Mouse (Mus musculus) embryonic facial prominence, embryonic 14.5 days (tissue): ENCODE results near the gene Rcc2. TPM values are rescaled to one million over a fixed set of nuclear protein-coding genes. Genes with fewer than 3 reads are reported as not detected.

Experiments used
- ATAC-seq: fragments of 200-750 bp; cut with Nextera tagmentation; 2 replicates; pipeline ENCODE4 v1.8.0; 2017; ENCODE audit warnings: low read depth, moderate number of reproducible peaks, moderate TSS enrichment
- DNase-seq: peaks from one replicate; pipeline ENCODE4 v3.0.0-alpha.2; 2015; ENCODE audit warnings: low spot score
- H3K27ac ChIP-seq: fragments of 300-500 bp; sonication (generic); replicated peaks from 2 replicates; pipeline ENCODE4 v1.5.1; 2014; ENCODE audit warnings: low read depth, mild to moderate bottlenecking, low read length, moderate library complexity
- H3K27me3 ChIP-seq: fragments of 300-500 bp; sonication (generic); replicated peaks from 2 replicates; pipeline ENCODE4 v1.6.1; 2014; ENCODE audit warnings: low read length; ENCODE audit not compliant: control insufficient read depth, insufficient read depth
- H3K36me3 ChIP-seq: fragments of 300-500 bp; sonication (generic); 2 replicates; pipeline ENCODE4 v1.6.1; 2014; ENCODE audit warnings: low read length, mixed read lengths; ENCODE audit not compliant: control insufficient read depth, insufficient read depth
- H3K4me1 ChIP-seq: fragments of 300-500 bp; sonication (generic); 2 replicates; pipeline ENCODE4 v1.6.1; 2014; ENCODE audit warnings: antibody characterized with exemption, low read length; ENCODE audit not compliant: control insufficient read depth, insufficient read depth
- H3K4me2 ChIP-seq: fragments of 300-500 bp; sonication (generic); 2 replicates; pipeline ENCODE4 v1.6.1; 2014; ENCODE audit warnings: low read depth, mild to moderate bottlenecking, low read length, moderate library complexity, mixed read lengths
- H3K4me3 ChIP-seq: fragments of 300-500 bp; sonication (generic); 2 replicates; pipeline ENCODE4 v1.5.1; 2014; ENCODE audit warnings: low read depth, mild to moderate bottlenecking, low read length
- H3K9ac ChIP-seq: fragments of 300-500 bp; sonication (generic); 2 replicates; pipeline ENCODE4 v1.6.1; 2014; ENCODE audit warnings: low read depth, mild to moderate bottlenecking, low read length, moderate library complexity, mixed read lengths
- H3K9me3 ChIP-seq: fragments of 300-500 bp; sonication (generic); 2 replicates; pipeline ENCODE4 v1.6.1; 2016; ENCODE audit warnings: low read length; ENCODE audit not compliant: control insufficient read depth
- WGBS: fragments of 180-500 bp; shearing (Covaris S2); extraction: QIAGEN DNeasy Blood & Tissue Kit; methylation state at CpG from one replicate; pipeline ENCODE4 v1.1.7; 2014; 5-methylcytosine and 5-hydroxymethylcytosine counted together
- polyA plus RNA-seq: library from polyadenylated mRNA; unstranded; fragments of >200 nt; fragmentation: Nextera tagmentation; extraction: Ambion mirVana; gene quantifications from 2 replicates; pipeline ENCODE4 v1.2.1, GENCODE M21; 2014

Rcc2 gene
- polyA plus RNA-seq, 1 experiment from 2014 or later: 31.6 TPM

- H3K36me3 ChIP-seq: no peaks in the 10 kb centered on the region
- no peak for ATAC-seq
- H3K9me3 ChIP-seq: no peaks in the 10 kb centered on the region
- no peak overlapping the region for H3K9ac ChIP-seq
- no peak overlapping the region for H3K27ac ChIP-seq
- H3K4me1 ChIP-seq: peaks cover 12% of the 10 kb centered on the region
- WGBS: 53% methylated on average over 8 of the region's 8 CpGs
- DNase-seq: no peak
- no peak overlapping the region for H3K4me2 ChIP-seq
- no peaks in the 10 kb centered on the region for H3K27me3 ChIP-seq
- H3K4me3 ChIP-seq: no peak overlapping the region
Measured at GRCm38 (mm10) chr4:140680731-140681397, 19.5 kb upstream of the Rcc2 start.

- WGBS: 18% methylated on average over 8 of the region's 8 CpGs
- Histone ChIP-seq H3K36me3 (no peaks in the 10 kb centered on the region), H3K4me2 (no peak overlapping the region; the same call in 1 of the 2 replicates), H3K4me1 (peaks cover 12% of the 10 kb centered on the region), H3K9ac (no peak overlapping the region), H3K9me3 (no peaks in the 10 kb centered on the region), H3K27ac (no peak overlapping the region), H3K4me3 (no peak overlapping the region), H3K27me3 (no peaks in the 10 kb centered on the region)
- no peak for DNase-seq
- no peak for ATAC-seq
Measured at GRCm38 (mm10) chr4:140683608-140684007, 16.7 kb upstream of the Rcc2 start.

GRCm38 (mm10) chr4:140684141-140684871 lies 16.0 kb upstream of the Rcc2 start:
- Histone ChIP-seq H3K4me3 (no peak overlapping the region), H3K9me3 (no peaks in the 10 kb centered on the region), H3K27me3 (no peaks in the 10 kb centered on the region), H3K4me2 (peak overlapping the region; percentile 39), H3K27ac (no peak overlapping the region), H3K4me1 (peaks cover 12% of the 10 kb centered on the region), H3K36me3 (no peaks in the 10 kb centered on the region), H3K9ac (peak overlapping the region; percentile 15; the same call in 1 of the 2 replicates)
- ATAC-seq (peak; percentile 67), DNase-seq (peak; percentile 73)
- 4% methylated on average over 16 of the region's 16 CpGs for WGBS

- no peak for ATAC-seq
- H3K27me3 ChIP-seq: no peaks in the 10 kb centered on the region
- H3K4me3 ChIP-seq: no peak overlapping the region
- peak overlapping the region; percentile 39 for H3K4me2 ChIP-seq
- no peaks in the 10 kb centered on the region for H3K9me3 ChIP-seq
- WGBS: 38% methylated on average over 6 of the region's 6 CpGs
- H3K4me1 ChIP-seq: peaks cover 12% of the 10 kb centered on the region
- no peak overlapping the region for H3K27ac ChIP-seq
- DNase-seq: no peak
- no peaks in the 10 kb centered on the region for H3K36me3 ChIP-seq
- H3K9ac ChIP-seq: peak overlapping the region; percentile 15; the same call in 1 of the 2 replicates
Measured at GRCm38 (mm10) chr4:140684881-140685303, 15.4 kb upstream of the Rcc2 start.

GRCm38 (mm10) chr4:140688044-140688825 lies 12.1 kb upstream of the Rcc2 start:
- Histone ChIP-seq H3K27ac (no peak overlapping the region), H3K27me3 (no peaks in the 10 kb centered on the region), H3K4me2 (no peak overlapping the region), H3K9ac (no peak overlapping the region), H3K4me1 (peaks cover 12% of the 10 kb centered on the region), H3K36me3 (no peaks in the 10 kb centered on the region), H3K4me3 (no peak overlapping the region), H3K9me3 (no peaks in the 10 kb centered on the region)
- ATAC-seq (no peak), DNase-seq (peak; percentile 29)
- WGBS: 54% methylated on average over 10 of the region's 12 CpGs

- H3K4me2 ChIP-seq: no peak overlapping the region
- DNase-seq (no peak), ATAC-seq (no peak)
- no peaks in the 10 kb centered on the region for H3K9me3 ChIP-seq
- 72% methylated on average over 5 of the region's 5 CpGs for WGBS
- H3K36me3 ChIP-seq: no peaks in the 10 kb centered on the region
- H3K4me1 ChIP-seq: peaks cover 11% of the 10 kb centered on the region
- H3K27ac ChIP-seq: no peak overlapping the region
- H3K27me3 ChIP-seq: no peaks in the 10 kb centered on the region
- no peak overlapping the region for H3K4me3 ChIP-seq
- no peak overlapping the region for H3K9ac ChIP-seq
Measured at GRCm38 (mm10) chr4:140688826-140689425, 11.4 kb upstream of the Rcc2 start.

- Histone ChIP-seq H3K27me3 (no peaks in the 10 kb centered on the region), H3K27ac (no peak overlapping the region), H3K4me3 (no peak overlapping the region), H3K9ac (no peak overlapping the region), H3K4me1 (no peaks in the 10 kb centered on the region; the same call in 1 of the 2 replicates), H3K36me3 (no peaks in the 10 kb centered on the region), H3K4me2 (no peak overlapping the region), H3K9me3 (no peaks in the 10 kb centered on the region)
- ATAC-seq (no peak), DNase-seq (no peak)
- 56% methylated on average over 16 of the region's 16 CpGs for WGBS
Measured at GRCm38 (mm10) chr4:140689873-140690655, 10.3 kb upstream of the Rcc2 start.

- Histone ChIP-seq H3K4me1 (no peaks in the 10 kb centered on the region; the same call in 1 of the 2 replicates), H3K27ac (no peak overlapping the region), H3K9ac (no peak overlapping the region), H3K4me2 (no peak overlapping the region), H3K4me3 (no peak overlapping the region), H3K27me3 (no peaks in the 10 kb centered on the region), H3K36me3 (no peaks in the 10 kb centered on the region), H3K9me3 (no peaks in the 10 kb centered on the region)
- no peak for ATAC-seq
- 75% methylated on average over 7 of the region's 7 CpGs for WGBS
- DNase-seq: no peak
Measured at GRCm38 (mm10) chr4:140691481-140691880, 8.9 kb upstream of the Rcc2 start.
